ENCODE assay signal across 8 mouse cellular contexts in the genomic region with DNA sequence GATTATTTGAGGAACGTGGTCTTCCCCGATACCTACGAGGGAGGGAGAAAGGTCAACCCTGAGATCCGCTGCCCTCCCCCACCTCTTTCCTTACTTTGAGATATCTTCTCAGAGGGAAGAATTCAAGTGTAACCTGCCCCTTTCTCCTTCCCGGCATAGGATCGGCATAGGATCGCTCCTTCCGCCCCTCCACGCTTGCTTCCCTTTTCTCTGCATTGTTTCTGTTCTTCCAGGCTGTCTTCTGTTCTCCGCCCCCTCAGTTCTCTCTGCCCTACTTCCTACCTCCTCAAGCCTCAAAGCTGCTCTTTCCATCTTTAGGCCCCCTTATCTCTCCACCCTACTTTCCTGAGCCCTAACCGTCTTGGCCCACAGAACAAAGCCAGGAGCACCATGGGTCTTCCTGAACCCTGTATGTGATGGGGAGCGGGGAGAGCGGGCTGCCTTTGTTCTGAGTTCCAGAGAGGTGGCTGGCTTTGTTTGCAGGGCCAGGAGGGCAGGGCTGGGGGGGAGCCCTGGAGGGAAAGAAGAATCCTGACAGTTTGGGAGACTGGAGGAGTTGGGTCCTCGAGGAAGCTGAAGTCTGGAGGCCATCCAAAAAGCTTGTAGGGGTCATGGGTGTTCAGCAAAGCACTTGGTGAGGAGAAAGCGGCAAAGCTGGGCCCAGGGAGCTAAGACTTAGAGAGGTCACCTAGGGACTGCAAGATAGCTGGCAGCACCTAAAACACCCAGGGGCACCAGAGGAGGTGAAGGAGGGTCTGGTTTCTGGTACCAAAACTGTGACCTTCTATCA. TPM values are rescaled to one million over a fixed set of nuclear protein-coding genes. Genes with fewer than 3 reads are reported as not detected.
A peak's percentile ranks its signal among the peaks of the same experiment; 100 is the strongest.
DNase-seq lines count a peak whose midpoint lies in the region; ATAC-seq and TF ChIP-seq lines count a peak whose summit lies in the region.

No protein-coding gene starts in this region.

- DNase-seq in heart, adult 2 months = peak; percentile 52 to 58
- DNase-seq in heart, postnatal 25 days (ENCODE audit: low spot score) = no peak
- peak; percentile 41 for DNase-seq in NIH3T3 (ENCODE audit: low read depth)
- DNase-seq in forebrain, embryonic 14.5 days (ENCODE audit: low spot score) = peak; percentile 52
- peak; percentile 34 for DNase-seq in thymus, postnatal 0 days (ENCODE audit: low spot score)
- no peak for DNase-seq in urinary bladder, postnatal 14 days (ENCODE audit: low spot score)

- no peak for TF ChIP-seq POLR2A in heart, adult 2 months (IDR thresholded peaks at IDR 0.05; ENCODE audit: insufficient read depth, low read depth, low read length)

- H3K27ac ChIP-seq in heart, adult 2 months = peak overlapping the region; percentile 97
- peak overlapping the region; percentile 93 for H3K27ac ChIP-seq in forebrain, embryonic 14.5 days (ENCODE audit: low read depth, low read length)
- peak overlapping the region; percentile 11; the same call in 1 of the 2 replicates for H3K27ac ChIP-seq in intestine, postnatal 0 days (ENCODE audit: low read depth, low read length)
- peak overlapping the region; percentile 89 for H3K27ac ChIP-seq in macrophage

- 8% methylated on average over 15 of the region's 15 CpGs for WGBS in heart, adult 2 months
- under 1% methylated on average over 15 of the region's 15 CpGs for WGBS in forebrain, embryonic 14.5 days
- 13% methylated on average over 15 of the region's 15 CpGs for WGBS in intestine, postnatal 0 days
- 5% methylated on average over 15 of the region's 15 CpGs for WGBS in macrophage (ENCODE audit: missing documents)

- peak; percentile 19 for ATAC-seq in forebrain, embryonic 14.5 days
- ATAC-seq in intestine, postnatal 0 days = no peak

- peaks cover 42% of the 10 kb centered on the region for H3K4me1 ChIP-seq in heart, adult 2 months (ENCODE audit: control insufficient read depth, insufficient read depth, low read length)
- H3K4me1 ChIP-seq in forebrain, embryonic 14.5 days (ENCODE audit: control insufficient read depth, insufficient read depth, low read length) = peaks cover 26% of the 10 kb centered on the region
- no peaks in the 10 kb centered on the region; the same call in 1 of the 2 replicates for H3K4me1 ChIP-seq in intestine, postnatal 0 days (replicated peaks; ENCODE audit: control insufficient read depth, insufficient read depth, low read length)

- H3K9me3 ChIP-seq in forebrain, embryonic 14.5 days (replicated peaks; ENCODE audit: control insufficient read depth, low read length) = no peaks in the 10 kb centered on the region
- H3K9me3 ChIP-seq in intestine, postnatal 0 days (ENCODE audit: control insufficient read depth) = no peaks in the 10 kb centered on the region

- peaks cover 15% of the 10 kb centered on the region for H3K36me3 ChIP-seq in heart, adult 2 months (ENCODE audit: control insufficient read depth, insufficient read depth, low read length)
- H3K36me3 ChIP-seq in forebrain, embryonic 14.5 days (ENCODE audit: control insufficient read depth, insufficient read depth, low read length) = peaks cover 22% of the 10 kb centered on the region
- no peaks in the 10 kb centered on the region; the same call in 1 of the 2 replicates for H3K36me3 ChIP-seq in intestine, postnatal 0 days (ENCODE audit: control insufficient read depth, insufficient read depth)
- H3K36me3 ChIP-seq in macrophage (ENCODE audit: inconsistent target) = peaks cover 7% of the 10 kb centered on the region; the same call in 1 of the 2 replicates

- peak overlapping the region; percentile 76 for H3K4me2 ChIP-seq in forebrain, embryonic 14.5 days (ENCODE audit: low read length)
- H3K4me2 ChIP-seq in intestine, postnatal 0 days (replicated peaks; ENCODE audit: low read depth) = peak overlapping the region; percentile 99

- H3K4me3 ChIP-seq in heart, adult 2 months = peak overlapping the region; percentile 92
- peak overlapping the region; percentile 99 for H3K4me3 ChIP-seq in forebrain, embryonic 14.5 days (ENCODE audit: low read depth, low read length)
- H3K4me3 ChIP-seq in intestine, postnatal 0 days (ENCODE audit: low read depth, low read length) = peak overlapping the region; percentile 75
- peak overlapping the region; percentile 84 for H3K4me3 ChIP-seq in macrophage (ENCODE audit: inconsistent target)

- H3K27me3 ChIP-seq in heart, adult 2 months (ENCODE audit: control insufficient read depth, insufficient read depth, low read length) = no peaks in the 10 kb centered on the region
- H3K27me3 ChIP-seq in forebrain, embryonic 14.5 days (replicated peaks; ENCODE audit: control insufficient read depth, insufficient read depth, low read length) = no peaks in the 10 kb centered on the region
- no peaks in the 10 kb centered on the region for H3K27me3 ChIP-seq in intestine, postnatal 0 days (replicated peaks; ENCODE audit: control insufficient read depth, insufficient read depth, low read length)

- intact Hi-C loops in heart, adult 2 months (cut with DNase I) = loop anchor here (2.0 kb wide), 1 partner anchor 17 kb away; no protein-coding TSS in a partner anchor
- intact Hi-C loops in heart, postnatal 25 days (cut with DNase I) = no loop called here

- no peak for TF ChIP-seq EP300 in heart, adult 2 months (IDR thresholded peaks at IDR 0.05; ENCODE audit: insufficient read depth, low read depth, low read length)

- H3K79me2 ChIP-seq in heart, adult 2 months (replicated peaks; ENCODE audit: control insufficient read depth, insufficient read depth, low read length) = peaks cover 8% of the 10 kb centered on the region
- H3K79me2 ChIP-seq in macrophage (ENCODE audit: inconsistent target) = peaks cover 81% of the 10 kb centered on the region

- TF ChIP-seq CTCF in heart, adult 2 months (IDR thresholded peaks at IDR 0.05) = no peak
- TF ChIP-seq CTCF in intestine, postnatal 0 days (IDR thresholded peaks at IDR 0.05; ENCODE audit: low read depth) = no peak

- H3K9ac ChIP-seq in heart, adult 2 months (ENCODE audit: low read depth, low read length) = peak overlapping the region; percentile 50
- H3K9ac ChIP-seq in forebrain, embryonic 14.5 days (ENCODE audit: low read length) = peak overlapping the region; percentile 99
- peak overlapping the region; percentile 81 for H3K9ac ChIP-seq in intestine, postnatal 0 days (ENCODE audit: low read depth, low read length)

RNA-seq across cellular contexts. Expression of a gene that starts 17.8 kb away (rescaled TPM):
- 10 to 100 TPM; 37.3 to 37.5 TPM for total RNA-seq in heart, adult 2 months (2021)
- 51.0 and 53.4 TPM in 2 replicates for polyA plus RNA-seq in heart, adult 2 months (2012; rRNA removed)
- total RNA-seq in heart, postnatal 25 days (2021) = 10 to 100 TPM; 42.6 to 51.8 TPM
- 90.6 and 122 TPM in 2 replicates for polyA plus RNA-seq in forebrain, embryonic 14.5 days (2014; fragmentation: Nextera tagmentation; extraction: Ambion mirVana)
- polyA plus RNA-seq in intestine, postnatal 0 days (2015; fragmentation: Nextera tagmentation; extraction: Ambion mirVana) = 21.6 and 22.1 TPM in 2 replicates
- total RNA-seq in macrophage (2018; cell fraction: chromatin; rRNA removed) = 100 to 1,000 TPM; 401 to 771 (median 585) TPM
- total RNA-seq in macrophage (2018; cell fraction: cytosol; rRNA removed) = 100 to 1,000 TPM; 114 to 210 (median 154) TPM
- 100 to 1,000 TPM; 216 to 483 (median 324) TPM for total RNA-seq in macrophage (2018; cell fraction: nucleus; rRNA removed)
- polyA plus RNA-seq in macrophage (2018) = 83.0 to 111 TPM (median 86.2 TPM) in 3 replicates
- polyA plus RNA-seq in thymus, postnatal 0 days (2015; fragmentation: Nextera tagmentation; extraction: Ambion mirVana) = 64.2 and 94.5 TPM in 2 replicates

RNA-seq across cellular contexts. Expression of a gene that starts 29.4 kb away (rescaled TPM):
- not detected for total RNA-seq in heart, adult 2 months (2021)
- 0.41 TPM in 1 of 2 replicates, not detected in the other for polyA plus RNA-seq in heart, adult 2 months (2012; rRNA removed)
- not detected for total RNA-seq in heart, postnatal 25 days (2021)
- not detected in 2 replicates for polyA plus RNA-seq in forebrain, embryonic 14.5 days (2014; fragmentation: Nextera tagmentation; extraction: Ambion mirVana)
- not detected in 2 replicates for polyA plus RNA-seq in intestine, postnatal 0 days (2015; fragmentation: Nextera tagmentation; extraction: Ambion mirVana)
- not detected for total RNA-seq in macrophage (2018; cell fraction: chromatin; rRNA removed)
- not detected for total RNA-seq in macrophage (2018; cell fraction: cytosol; rRNA removed)
- not detected for total RNA-seq in macrophage (2018; cell fraction: nucleus; rRNA removed)
- polyA plus RNA-seq in macrophage (2018) = not detected in 3 replicates
- not detected in 2 replicates for polyA plus RNA-seq in thymus, postnatal 0 days (2015; fragmentation: Nextera tagmentation; extraction: Ambion mirVana)

RNA-seq across cellular contexts. Expression of a gene that starts 47.9 kb away (rescaled TPM):
- 10 to 100 TPM; 65.3 to 67.6 TPM for total RNA-seq in heart, adult 2 months (2021)
- 80.0 and 115 TPM in 2 replicates for polyA plus RNA-seq in heart, adult 2 months (2012; rRNA removed)
- 10 to 100 TPM; 80.7 to 93.3 TPM for total RNA-seq in heart, postnatal 25 days (2021)
- 135 and 155 TPM in 2 replicates for polyA plus RNA-seq in forebrain, embryonic 14.5 days (2014; fragmentation: Nextera tagmentation; extraction: Ambion mirVana)
- polyA plus RNA-seq in intestine, postnatal 0 days (2015; fragmentation: Nextera tagmentation; extraction: Ambion mirVana) = 249 and 268 TPM in 2 replicates
- 10 to 100 TPM in 24 of 26 experiments, 1 to 10 TPM in 2; 6.9 to 42.1 (median 15.7) TPM for total RNA-seq in macrophage (2018; cell fraction: chromatin; rRNA removed)
- total RNA-seq in macrophage (2018; cell fraction: cytosol; rRNA removed) = 100 to 1,000 TPM in 20 of 26 experiments, 10 to 100 TPM in 6; 79.8 to 136 (median 115) TPM
- 100 to 1,000 TPM in 1 of 26 experiments, 10 to 100 TPM in 25; 23.5 to 102 (median 68.8) TPM for total RNA-seq in macrophage (2018; cell fraction: nucleus; rRNA removed)
- polyA plus RNA-seq in macrophage (2018) = 108 to 122 TPM (median 113 TPM) in 3 replicates
- 206 and 212 TPM in 2 replicates for polyA plus RNA-seq in thymus, postnatal 0 days (2015; fragmentation: Nextera tagmentation; extraction: Ambion mirVana)

Comparison
In these comparisons a context has a peak if more than half of its experiments do, and no peak if none do; other contexts are left out.
1. DNase-seq: peak in heart, adult 2 months (2 of 2), NIH3T3 (single experiment), forebrain, embryonic 14.5 days (single experiment) and thymus, postnatal 0 days (single experiment); none in heart, postnatal 25 days (single experiment) and urinary bladder, postnatal 14 days (single experiment).
2. H3K27ac ChIP-seq: peak in every context shown above with its lines; median percentile 97 in heart, adult 2 months; 93 in forebrain, embryonic 14.5 days; 89 in macrophage; 11 in intestine, postnatal 0 days.
3. Peak in every context shown above with its lines, with median percentiles within 50 percentile points of each other: H3K4me3 ChIP-seq and H3K9ac ChIP-seq.